Mouse (Mus musculus): ENCODE measurements around the gene Ptpn23.

GRCm38 (mm10) chr9:110350188-110350587 is 57.8 kb downstream of the Ptpn23 start:
- TF ChIP-seq CTCF (conservative IDR thresholded peaks at IDR 0.05; ENCODE audit: low read length) (no peak), POU5F1 (IDR thresholded peaks at IDR 0.05; ENCODE audit: borderline replicate concordance, low read length) (no peak), NANOG (IDR thresholded peaks at IDR 0.05; ENCODE audit: borderline replicate concordance, low read length) (no peak)
